Mouse (Mus musculus): ENCODE results near the gene Mgat3. TPM values are rescaled to one million over a fixed set of nuclear protein-coding genes. Genes with fewer than 3 reads are reported as not detected.
A peak's percentile ranks its signal among the peaks of the same experiment; 100 is the strongest.

Mgat3 gene
- total and polyA plus RNA-seq, 3 experiments: not detected

DNA sequence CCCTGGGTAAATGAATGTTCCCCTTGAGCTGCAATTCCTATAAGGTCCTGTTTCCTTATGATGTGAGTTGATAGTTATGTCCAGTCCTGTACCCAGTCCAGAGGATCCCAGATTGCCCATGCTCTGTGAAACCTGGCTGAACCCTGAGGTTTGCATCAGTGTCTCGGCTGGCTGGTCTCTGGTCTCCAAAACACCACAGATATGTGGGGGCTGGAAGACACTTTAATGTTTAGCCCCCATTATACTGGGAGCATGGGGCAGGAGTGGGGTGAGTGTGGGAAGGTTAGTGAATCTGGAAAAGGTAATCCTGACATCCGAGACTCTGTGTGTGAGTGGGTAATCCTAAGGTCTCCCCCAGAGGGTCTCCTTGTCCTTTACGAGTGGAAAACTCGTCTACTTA, 59.5 kb downstream of the Mgat3 start:
- Histone ChIP-seq H3K36me3 (ENCODE audit: control insufficient read depth in 1 of 2, insufficient read depth in 2 of 2, low read length in 2 of 2) (peaks cover 13% of the 10 kb centered on the region in 2 experiments), H3K27me3 (ENCODE audit: control insufficient read depth in 1 of 2, insufficient read depth in 2 of 2, low read length in 2 of 2) (no peaks in the 10 kb centered on the region), H3K4me3 (ENCODE audit: control insufficient read depth in 1 of 2, insufficient read depth in 1 of 2, low read depth in 2 of 2, low read length in 2 of 2) (peak overlapping the region in 1 of 2 experiments; percentile 54; a peak in 3 of 4 replicates)

DNA sequence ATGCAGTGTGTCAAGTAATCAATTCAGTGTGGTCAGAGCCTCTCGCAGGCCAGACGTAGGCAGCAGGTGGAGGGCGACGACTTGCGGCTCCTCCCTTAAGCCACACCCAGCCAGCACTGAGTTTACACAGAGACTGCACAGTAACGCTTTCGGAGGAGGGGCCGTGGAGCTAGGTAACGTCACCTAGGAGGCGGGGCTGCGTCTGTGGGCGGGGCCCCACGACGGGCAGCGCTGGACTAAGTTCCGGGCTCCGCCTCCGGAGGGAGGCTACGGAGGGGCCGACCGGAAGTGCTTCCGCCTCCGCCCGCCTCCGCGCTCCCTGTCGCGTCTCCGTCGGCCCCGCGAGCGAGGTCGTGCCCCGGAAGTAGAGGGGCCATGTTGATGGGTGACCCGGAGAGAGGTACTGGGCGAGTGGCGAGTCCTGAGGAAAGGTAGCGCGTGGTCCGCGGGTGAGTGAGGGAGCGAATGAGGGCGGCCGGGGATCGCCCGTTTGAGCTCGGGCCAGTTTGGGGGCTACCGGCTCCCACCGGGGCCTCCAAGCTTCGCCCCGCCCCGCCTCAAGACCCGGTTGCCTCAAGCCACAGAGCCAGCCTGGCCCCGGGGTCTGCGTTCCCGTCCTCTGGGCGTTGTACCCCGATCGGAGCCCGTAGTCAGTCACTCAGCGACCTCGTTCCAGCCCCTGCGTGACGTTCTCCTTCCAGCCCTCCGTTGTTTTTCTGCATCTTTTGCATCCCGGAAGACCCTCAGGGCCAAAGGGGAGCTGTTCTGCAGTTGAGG, 60.4 kb downstream of the Mgat3 start, which contains the start of gene Mief1:
Mief1 (plus strand) TSS at position 286 of the 777 bp plus-strand sequence.
- peaks cover 13 to 16% of the 10 kb centered on the region in 2 experiments for H3K36me3 ChIP-seq (ENCODE audit: control insufficient read depth in 1 of 2, insufficient read depth in 2 of 2, low read length in 2 of 2)
- no peaks in the 10 kb centered on the region for H3K9me3 ChIP-seq (replicated peaks; ENCODE audit: insufficient read depth, low read length)
- peak within 1 kb of the TSS; percentile 94 for H3K9ac ChIP-seq (ENCODE audit: control insufficient read depth, low read depth, low read length, poor library complexity, severe bottlenecking)
- no peaks in the 10 kb centered on the region for H3K27me3 ChIP-seq (ENCODE audit: control insufficient read depth in 1 of 2, insufficient read depth in 2 of 2, low read length in 2 of 2)
- peak; percentile 98 for DNase-seq (ENCODE audit: low read depth, low spot score)
- H3K4me3 ChIP-seq (ENCODE audit: control insufficient read depth in 1 of 2, insufficient read depth in 1 of 2, low read depth in 2 of 2, low read length in 2 of 2): peak within 1 kb of the TSS; percentile 95 to 100
- peak within 1 kb of the TSS; percentile 54 for H3K27ac ChIP-seq (ENCODE audit: control insufficient read depth, low read depth, low read length)
- H3K79me2 ChIP-seq (ENCODE audit: control insufficient read depth, insufficient read depth, low read length, poor library complexity): peaks cover 16% of the 10 kb centered on the region
- peaks cover 4 to 14% of the 10 kb centered on the region in 2 experiments; a peak in 3 of 4 replicates for H3K4me1 ChIP-seq (ENCODE audit: control insufficient read depth in 1 of 2, insufficient read depth in 2 of 2, low read length in 2 of 2)
- TF ChIP-seq CHD2 (IDR thresholded peaks at IDR 0.05; ENCODE audit: low read length): peak; percentile 42; the same call in 1 of the 2 replicates
- TF ChIP-seq POLR2AphosphoS2 (IDR thresholded peaks at IDR 0.05; ENCODE audit: low read length): peak; percentile 43; the same call in 1 of the 2 replicates
- no peak for TF ChIP-seq ZNF384 (IDR thresholded peaks at IDR 0.05; ENCODE audit: low read depth, low read length)
- TF ChIP-seq POLR2A (IDR thresholded peaks at IDR 0.05; ENCODE audit: control insufficient read depth in 1 of 2, insufficient read depth in 1 of 2, low read depth in 1 of 2, low read length in 2 of 2, poor library complexity in 1 of 2): peak in 1 of 2 experiments; percentile 72; a peak in 3 of 4 replicates
- TF ChIP-seq MAFK (IDR thresholded peaks at IDR 0.05; ENCODE audit: borderline replicate concordance, low read depth, low read length): no peak
- no peak for TF ChIP-seq POLR2AphosphoS5 (IDR thresholded peaks at IDR 0.05; ENCODE audit: borderline replicate concordance, low read depth, low read length)
- no peak for TF ChIP-seq E2F4 (IDR thresholded peaks at IDR 0.05; ENCODE audit: borderline replicate concordance, low read depth, low read length)
- TF ChIP-seq MAZ (IDR thresholded peaks at IDR 0.05; ENCODE audit: low read depth, low read length): no peak
- TF ChIP-seq RCOR1 (IDR thresholded peaks at IDR 0.05; ENCODE audit: low read depth, low read length): no peak
- no peak for TF ChIP-seq CHD1 (IDR thresholded peaks at IDR 0.05; ENCODE audit: low read depth, low read length)
- peak; percentile 50; the same call in 1 of the 2 replicates for TF ChIP-seq ZMIZ1 (IDR thresholded peaks at IDR 0.05; ENCODE audit: low read depth, low read length)
- no peak for TF ChIP-seq GATA1 (IDR thresholded peaks at IDR 0.05; ENCODE audit: low read depth, low read length)
- TF ChIP-seq RAD21 (IDR thresholded peaks at IDR 0.05; ENCODE audit: low read depth, low read length): no peak
- TF ChIP-seq ETS1 (IDR thresholded peaks at IDR 0.05; ENCODE audit: low read depth, low read length): 0 out of 2 replicates have a peak, but pooled peaks have one; percentile 30
- no peak for TF ChIP-seq USF2 (IDR thresholded peaks at IDR 0.05; ENCODE audit: borderline replicate concordance in 1 of 2, insufficient read depth in 1 of 2, low read depth in 1 of 2, low read length in 2 of 2)
- no peak for TF ChIP-seq UBTF (IDR thresholded peaks at IDR 0.05; ENCODE audit: borderline replicate concordance, insufficient read depth, low read depth, low read length)
- TF ChIP-seq MYC (IDR thresholded peaks at IDR 0.05; ENCODE audit: low read depth, low read length): peak; percentile 27
- peak in 1 of 2 experiments; percentile 30; a peak in 1 of 4 replicates for TF ChIP-seq EP300 (IDR thresholded peaks at IDR 0.05; ENCODE audit: low read depth in 1 of 2, low read length in 2 of 2)
- no peak; the same call in 1 of the 2 replicates for TF ChIP-seq MXI1 (IDR thresholded peaks at IDR 0.05; ENCODE audit: low read depth, low read length)
- 0 out of 2 replicates have a peak, but pooled peaks have one; percentile 7 for TF ChIP-seq USF1 (IDR thresholded peaks at IDR 0.05; ENCODE audit: low read depth, low read length)
- TF ChIP-seq TBP (IDR thresholded peaks at IDR 0.05; ENCODE audit: low read depth, low read length): peak; percentile 49; the same call in 1 of the 2 replicates
- no peak for TF ChIP-seq ZC3H11A (IDR thresholded peaks at IDR 0.05; ENCODE audit: low read depth, low read length)
- no peak for TF ChIP-seq MYB (IDR thresholded peaks at IDR 0.05; ENCODE audit: low read depth, low read length)
- no peak for TF ChIP-seq JUND (IDR thresholded peaks at IDR 0.05; ENCODE audit: low read depth, low read length)
- TF ChIP-seq TCF12 (IDR thresholded peaks at IDR 0.05; ENCODE audit: low read depth, low read length): peak; percentile 42; the same call in 1 of the 2 replicates
- no peak for TF ChIP-seq GABPA (IDR thresholded peaks at IDR 0.05; ENCODE audit: low read depth, low read length)
- peak; percentile 93 for TF ChIP-seq ELF1 (IDR thresholded peaks at IDR 0.05; ENCODE audit: low read depth, low read length)
- TF ChIP-seq BHLHE40 (IDR thresholded peaks at IDR 0.05; ENCODE audit: borderline replicate concordance, low read depth, low read length): no peak

More for the DNA sequence above, 59.5 kb downstream of the Mgat3 start:
- Histone ChIP-seq H3K27ac (ENCODE audit: control insufficient read depth, low read depth, low read length) (peak overlapping the region; percentile 25; the same call in 1 of the 2 replicates), H3K4me1 (ENCODE audit: control insufficient read depth in 1 of 2, insufficient read depth in 2 of 2, low read length in 2 of 2) (peaks cover 4 to 14% of the 10 kb centered on the region in 2 experiments; a peak in 3 of 4 replicates), H3K9ac (ENCODE audit: control insufficient read depth, low read depth, low read length, poor library complexity, severe bottlenecking) (peak overlapping the region; percentile 54), H3K79me2 (ENCODE audit: control insufficient read depth, insufficient read depth, low read length, poor library complexity) (peaks cover 16% of the 10 kb centered on the region), H3K9me3 (replicated peaks; ENCODE audit: insufficient read depth, low read length) (no peaks in the 10 kb centered on the region)
- TF ChIP-seq GABPA (IDR thresholded peaks at IDR 0.05; ENCODE audit: low read depth, low read length): no peak
- TF ChIP-seq POLR2A (IDR thresholded peaks at IDR 0.05; ENCODE audit: control insufficient read depth in 1 of 2, insufficient read depth in 1 of 2, low read depth in 1 of 2, low read length in 2 of 2, poor library complexity in 1 of 2): 0 out of 4 replicates have a peak, but pooled peaks of 1 of the 2 experiments have one; percentile 26
- TF ChIP-seq TBP (IDR thresholded peaks at IDR 0.05; ENCODE audit: low read depth, low read length): no peak
- DNase-seq (ENCODE audit: low read depth, low spot score): no peak
